10 mouse cellular contexts compared by ENCODE assay signal in genomic region chr9:24189511-24190260, GRCm38 (mm10).
A peak's percentile ranks its signal among the peaks of the same experiment; 100 is the strongest.
DNase-seq lines count a peak whose midpoint lies in the region; ATAC-seq lines count a peak whose summit lies in the region.
"Had no signal": no experiment of that assay in that cellular context is flagged by ENCODE, and none has a peak within 500 bp of the region (broad histone marks: within the 10 kb centered on the region; RNA-seq: fewer than 3 reads in every experiment).

No protein-coding gene starts in this region.

- intact Hi-C loops in heart, postnatal 36 days (cut with DNase I) = no loop called here

- WGBS in heart, embryonic 14.5 days = 16% methylated on average over 2 of the region's 2 CpGs
- 17% methylated on average over 2 of the region's 2 CpGs for WGBS in forebrain, embryonic 16.5 days

- H3K27me3 ChIP-seq in heart, embryonic 14.5 days (ENCODE audit: control insufficient read depth, insufficient read depth, low read length) = no peaks in the 10 kb centered on the region
- H3K27me3 ChIP-seq in forebrain, embryonic 16.5 days (replicated peaks; ENCODE audit: control insufficient read depth, insufficient read depth, low read length) = no peaks in the 10 kb centered on the region
- H3K27me3 ChIP-seq: limb, embryonic 12.5 days had no signal

- H3K4me3 ChIP-seq in heart, embryonic 14.5 days (ENCODE audit: control insufficient read depth in 1 of 2, insufficient read depth in 1 of 2, low read depth in 1 of 2, low read length in 2 of 2) = no peak overlapping the region
- no peak overlapping the region for H3K4me3 ChIP-seq in forebrain, embryonic 16.5 days (replicated peaks; ENCODE audit: low read length)
- H3K4me3 ChIP-seq: limb, embryonic 12.5 days had no signal

- H3K9me3 ChIP-seq in heart, embryonic 14.5 days (ENCODE audit: control insufficient read depth, low read length) = no peaks in the 10 kb centered on the region
- no peaks in the 10 kb centered on the region for H3K9me3 ChIP-seq in forebrain, embryonic 16.5 days (ENCODE audit: control insufficient read depth, low read length)
- H3K9me3 ChIP-seq: limb, embryonic 12.5 days had no signal

- 0 out of 2 replicates have a peak overlapping the region, but pooled peaks have one; percentile 3 for H3K9ac ChIP-seq in heart, embryonic 14.5 days (ENCODE audit: low read length)
- H3K9ac ChIP-seq in forebrain, embryonic 16.5 days (replicated peaks; ENCODE audit: low read depth, low read length) = no peak overlapping the region; the same call in 1 of the 2 replicates
- H3K9ac ChIP-seq: limb, embryonic 12.5 days had no signal

- peak overlapping the region in 1 of 2 experiments; percentile 61; a peak in 2 of 4 replicates for H3K27ac ChIP-seq in heart, embryonic 14.5 days (replicated peaks in 1 of 2; ENCODE audit: control insufficient read depth in 1 of 2, insufficient read depth in 1 of 2, low read depth in 2 of 2, low read length in 2 of 2)
- peak overlapping the region; percentile 76 for H3K27ac ChIP-seq in forebrain, embryonic 16.5 days (ENCODE audit: low read length)
- H3K27ac ChIP-seq: limb, embryonic 12.5 days had no signal

- H3K4me2 ChIP-seq in heart, embryonic 14.5 days (ENCODE audit: low read length) = peak overlapping the region; percentile 16; the same call in 1 of the 2 replicates
- no peak overlapping the region for H3K4me2 ChIP-seq in forebrain, embryonic 16.5 days (ENCODE audit: low read length)
- H3K4me2 ChIP-seq: limb, embryonic 12.5 days had no signal

- no peak for ATAC-seq in heart, embryonic 14.5 days (ENCODE audit: insufficient number of reproducible peaks, insufficient read depth, low FRiP score, low read depth)
- ATAC-seq in forebrain, embryonic 16.5 days = peak; percentile 67

- DNase-seq in heart, postnatal 36 days = no peak
- DNase-seq in left cerebral cortex, adult 18-20 months (ENCODE audit: low spot score in 2 of 2) = peak; percentile 35 to 51
- peak; percentile 2 for DNase-seq in retina, postnatal 7 days (ENCODE audit: low read depth, low spot score)
- DNase-seq in adipocyte (ENCODE audit: low spot score) = no peak
- no peak for DNase-seq in kidney, adult 9 months
- no peak for DNase-seq in testis, postnatal 14 days (ENCODE audit: low spot score)
- DNase-seq: adrenal gland, postnatal 25 days had no signal

- H3K36me3 ChIP-seq in heart, embryonic 14.5 days (ENCODE audit: control insufficient read depth, insufficient read depth, low read length) = no peaks in the 10 kb centered on the region
- no peaks in the 10 kb centered on the region for H3K36me3 ChIP-seq in forebrain, embryonic 16.5 days (ENCODE audit: control insufficient read depth, insufficient read depth)
- H3K36me3 ChIP-seq: limb, embryonic 12.5 days had no signal

- H3K4me1 ChIP-seq in heart, embryonic 14.5 days (ENCODE audit: control insufficient read depth in 2 of 2, insufficient read depth in 2 of 2, low read length in 2 of 2) = peaks cover 2 to 12% of the 10 kb centered on the region in 2 experiments; a peak in 3 of 4 replicates
- peaks cover 14% of the 10 kb centered on the region for H3K4me1 ChIP-seq in forebrain, embryonic 16.5 days (replicated peaks; ENCODE audit: control insufficient read depth, insufficient read depth, low read length)
- H3K4me1 ChIP-seq: limb, embryonic 12.5 days had no signal

Comparison
In these comparisons a context has a peak if more than half of its experiments do, and no peak if none do; other contexts are left out.
1. DNase-seq: peak in left cerebral cortex, adult 18-20 months (2 of 2) and retina, postnatal 7 days (single experiment); none in heart, postnatal 36 days (0 of 2), adipocyte (single experiment), kidney, adult 9 months (single experiment) and testis, postnatal 14 days (single experiment).